Mouse (Mus musculus) ES-Bruce4 (cell line): ENCODE data around the gene Npas1.

ENCODE experiments used
- CTCF ChIP-seq: IDR thresholded peaks from one replicate; pipeline ENCODE4 v1.8.1; 2011; ENCODE audit warnings: low read depth, low read length
- EP300 ChIP-seq: IDR thresholded peaks from 2 replicates; pipeline ENCODE4 v1.6.1; 2011; ENCODE audit warnings: low read depth, low read length; ENCODE audit not compliant: insufficient read depth

DNA sequence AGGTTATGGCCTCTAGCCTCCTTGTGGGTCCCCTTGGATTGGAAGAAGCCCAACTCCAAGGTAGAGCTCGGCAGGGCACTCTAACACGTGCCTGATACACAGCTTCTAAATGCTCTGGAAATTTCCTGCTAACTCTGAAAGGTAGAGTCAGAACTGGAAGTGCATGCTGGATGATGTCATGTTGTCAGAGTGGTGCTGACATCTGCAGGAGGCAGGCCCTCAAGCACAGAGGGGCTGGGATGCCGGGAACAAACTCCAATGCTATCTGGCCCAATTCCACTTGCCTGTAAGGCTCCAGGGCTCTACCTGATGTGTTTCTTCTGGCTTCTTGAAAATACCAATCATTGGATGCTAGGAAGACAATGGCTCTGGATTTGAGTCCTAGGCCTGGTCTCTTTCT is 47.9 kb upstream of the Npas1 start:
- TF ChIP-seq CTCF (no peak), EP300 (no peak)
